Mouse (Mus musculus) G1E (cell line): ENCODE results near the gene Asphd1.

Experiments used
- CTCF ChIP-seq: IDR thresholded peaks from 2 replicates; pipeline ENCODE4 v1.5.1; 2012; ENCODE audit warnings: low read depth, low read length, inconsistent platforms, mixed read lengths
- GATA1 ChIP-seq: IDR thresholded peaks from 2 replicates; pipeline ENCODE4 v1.6.1; 2012; ENCODE audit warnings: borderline replicate concordance, low read length, inconsistent platforms, mixed read lengths
- GATA2 ChIP-seq: IDR thresholded peaks from 2 replicates; pipeline ENCODE4 v1.6.1; 2012; ENCODE audit warnings: low read depth, low read length, inconsistent platforms, borderline replicate concordance
- POLR2AphosphoS5 ChIP-seq: IDR thresholded peaks from 2 replicates; pipeline ENCODE4 v1.6.1; 2012; ENCODE audit warnings: low read depth, low read length, inconsistent platforms; ENCODE audit not compliant: insufficient replicate concordance
- TAL1 ChIP-seq: conservative IDR thresholded peaks from 2 replicates; pipeline ENCODE4 v1.6.1; 2012; ENCODE audit warnings: low read depth, low read length, inconsistent platforms, mixed read lengths

GRCm38 (mm10) chr7:126975950-126976866, 26.8 kb upstream of the Asphd1 start, which contains the start of gene Cdiptos:
- TF ChIP-seq CTCF (peak; percentile 70), GATA2 (no peak), POLR2AphosphoS5 (no peak), GATA1 (no peak), TAL1 (no peak)
